Mouse (Mus musculus) MEL (cell line): ENCODE measurements at regions not wholly inside any gene's neighbourhood (a gene's known extent, or its start where the extent isn't known, plus 50 kb on each side); places are given as distances from the start of the nearest gene placed in this dataset.

Experiments
- DNase-seq: peaks from one replicate; pipeline ENCODE4 v3.0.0; 2011; ENCODE audit warnings: low read depth, low spot score
- H3K27ac ChIP-seq: 2 replicates; pipeline ENCODE4 v1.5.1; 2012; ENCODE audit warnings: low read depth, mild to moderate bottlenecking, control low read depth, low read length, moderate library complexity; ENCODE audit not compliant: control insufficient read depth
- H3K27me3 ChIP-seq, 2 experiments: fragments of 150-350 bp in 1 of 2; sonication (generic) in 1 of 2; 2 replicates each; pipeline ENCODE4 v1.6.1; 2012; ENCODE audit warnings: low read length in 2 of 2, mild to moderate bottlenecking in 2 of 2, improper control_type of control experiment in 1 of 2, moderate library complexity in 1 of 2; ENCODE audit not compliant: insufficient read depth in 2 of 2, control insufficient read depth in 1 of 2
- H3K36me3 ChIP-seq, 2 experiments: 2 replicates each; pipeline ENCODE4 v1.6.1; 2012 to 2014; ENCODE audit warnings: low read length in 2 of 2, improper control_type of control experiment in 1 of 2, inconsistent platforms in 1 of 2, mild to moderate bottlenecking in 1 of 2; ENCODE audit not compliant: insufficient read depth in 2 of 2, control insufficient read depth in 1 of 2
- H3K4me1 ChIP-seq, 2 experiments: fragments of 150-350 bp in 1 of 2; sonication (generic) in 1 of 2; 2 replicates each; pipeline ENCODE4 v1.6.1; 2012; ENCODE audit warnings: low read length in 2 of 2, improper control_type of control experiment in 1 of 2, mild to moderate bottlenecking in 1 of 2; ENCODE audit not compliant: insufficient read depth in 2 of 2, control insufficient read depth in 1 of 2
- H3K4me3 ChIP-seq, 2 experiments: fragments of 150-350 bp in 1 of 2; sonication (generic) in 1 of 2; 2 replicates each; pipeline ENCODE4 v1.5.1; 2012; ENCODE audit warnings: low read depth in 2 of 2, low read length in 2 of 2, mild to moderate bottlenecking in 2 of 2, moderate library complexity in 2 of 2, control low read depth in 1 of 2, improper control_type of control experiment in 1 of 2; ENCODE audit not compliant: control insufficient read depth in 1 of 2, insufficient read depth in 1 of 2
- H3K79me2 ChIP-seq: 2 replicates; pipeline ENCODE4 v1.6.1; 2012; ENCODE audit warnings: mild to moderate bottlenecking, low read length, moderate library complexity; ENCODE audit not compliant: control insufficient read depth, poor library complexity, insufficient read depth
- H3K9ac ChIP-seq: 2 replicates; pipeline ENCODE4 v1.6.1; 2012; ENCODE audit warnings: low read depth, mild to moderate bottlenecking, control low read depth, low read length, moderate library complexity; ENCODE audit not compliant: control insufficient read depth, poor library complexity, severe bottlenecking
- H3K9me3 ChIP-seq: fragments of 150-350 bp; sonication (generic); replicated peaks from 2 replicates; pipeline ENCODE4 v1.6.1; 2012; ENCODE audit warnings: mild to moderate bottlenecking, low read length, improper control_type of control experiment, moderate library complexity; ENCODE audit not compliant: insufficient read depth
- CHD1 ChIP-seq: IDR thresholded peaks from 2 replicates; pipeline ENCODE4 v1.6.1; 2012; ENCODE audit warnings: low read depth, mild to moderate bottlenecking, inconsistent platforms, low read length, improper control_type of control experiment
- CTCF ChIP-seq, 3 experiments: IDR thresholded peaks in 2 of 3; conservative IDR thresholded peaks in 1 of 3; 2 replicates each; pipeline ENCODE4 v1.5.1; 2011 to 2012; ENCODE audit warnings: low read length in 3 of 3, low read depth in 2 of 3, mild to moderate bottlenecking in 2 of 3, improper control_type of control experiment in 1 of 3, inconsistent platforms in 1 of 3, mixed read lengths in 1 of 3, moderate library complexity in 1 of 3; ENCODE audit not compliant: control insufficient read depth in 1 of 3, insufficient read depth in 1 of 3, poor library complexity in 1 of 3, severe bottlenecking in 1 of 3
- E2F4 ChIP-seq: IDR thresholded peaks from 2 replicates; pipeline ENCODE4 v1.6.1; 2011; ENCODE audit warnings: low read depth, low read length, improper control_type of control experiment, borderline replicate concordance
- ETS1 ChIP-seq: IDR thresholded peaks from 2 replicates; pipeline ENCODE4 v1.6.1; 2012; ENCODE audit warnings: low read depth, mild to moderate bottlenecking, inconsistent platforms, low read length, improper control_type of control experiment, moderate library complexity
- GATA1 ChIP-seq: IDR thresholded peaks from 2 replicates; pipeline ENCODE4 v1.6.1; 2011; ENCODE audit warnings: low read depth, low read length, improper control_type of control experiment
- MAX ChIP-seq: IDR thresholded peaks from 2 replicates; pipeline ENCODE4 v1.6.1; 2011; ENCODE audit warnings: low read length, improper control_type of control experiment
- MAZ ChIP-seq: IDR thresholded peaks from 2 replicates; pipeline ENCODE4 v1.6.1; 2012; ENCODE audit warnings: low read depth, mild to moderate bottlenecking, inconsistent platforms, low read length, improper control_type of control experiment
- MEF2A ChIP-seq: IDR thresholded peaks from 2 replicates; pipeline ENCODE4 v1.6.1; 2014; ENCODE audit warnings: low read depth, mild to moderate bottlenecking, inconsistent platforms, low read length, improper control_type of control experiment; ENCODE audit not compliant: poor library complexity, insufficient replicate concordance, severe bottlenecking; ENCODE audit errors: extremely low read depth
- MXI1 ChIP-seq: IDR thresholded peaks from 2 replicates; pipeline ENCODE4 v1.6.1; 2011; ENCODE audit warnings: mild to moderate bottlenecking, low read depth, low read length, improper control_type of control experiment
- NELFE ChIP-seq: IDR thresholded peaks from 2 replicates; pipeline ENCODE4 v1.6.1; 2011; ENCODE audit warnings: low read depth, low read length, improper control_type of control experiment
- POLR2A ChIP-seq, 2 experiments: IDR thresholded peaks; 2 replicates each; pipeline ENCODE4 v1.6.1; 2011 to 2012; ENCODE audit warnings: low read length in 2 of 2, mild to moderate bottlenecking in 2 of 2, control low read depth in 1 of 2, improper control_type of control experiment in 1 of 2, low read depth in 1 of 2, moderate library complexity in 1 of 2; ENCODE audit not compliant: control insufficient read depth in 1 of 2, insufficient read depth in 1 of 2, poor library complexity in 1 of 2
- POLR2AphosphoS5 ChIP-seq: IDR thresholded peaks from 2 replicates; pipeline ENCODE4 v1.6.1; 2012; ENCODE audit warnings: low read depth, borderline replicate concordance, mild to moderate bottlenecking, inconsistent platforms, low read length, moderate library complexity, mixed read lengths
- RAD21 ChIP-seq: IDR thresholded peaks from 2 replicates; pipeline ENCODE4 v1.6.1; 2011; ENCODE audit warnings: mild to moderate bottlenecking, low read depth, low read length, improper control_type of control experiment
- SIN3A ChIP-seq: IDR thresholded peaks from 2 replicates; pipeline ENCODE4 v1.6.1; 2012; ENCODE audit warnings: low read length, improper control_type of control experiment, inconsistent platforms
- SMC3 ChIP-seq: IDR thresholded peaks from 2 replicates; pipeline ENCODE4 v1.6.1; 2011; ENCODE audit warnings: low read depth, low read length, improper control_type of control experiment
- TBP ChIP-seq: IDR thresholded peaks from 2 replicates; pipeline ENCODE4 v1.8.0; 2011; ENCODE audit warnings: low read depth, low read length, improper control_type of control experiment
- USF1 ChIP-seq: IDR thresholded peaks from 2 replicates; pipeline ENCODE4 v1.6.1; 2014; ENCODE audit warnings: low read depth, mild to moderate bottlenecking, inconsistent platforms, low read length, improper control_type of control experiment, moderate library complexity
- USF2 ChIP-seq, 2 experiments: IDR thresholded peaks; 2 replicates each; pipeline ENCODE4 v1.6.1; 2011 to 2012; ENCODE audit warnings: improper control_type of control experiment in 2 of 2, low read length in 2 of 2, borderline replicate concordance in 1 of 2, inconsistent platforms in 1 of 2, low read depth in 1 of 2, mild to moderate bottlenecking in 1 of 2; ENCODE audit not compliant: insufficient read depth in 1 of 2
- ZKSCAN1 ChIP-seq: IDR thresholded peaks from 2 replicates; pipeline ENCODE4 v1.6.1; 2012; ENCODE audit warnings: low read depth, mild to moderate bottlenecking, inconsistent platforms, low read length, improper control_type of control experiment, moderate library complexity
- ZNF384 ChIP-seq: IDR thresholded peaks from 2 replicates; pipeline ENCODE4 v1.6.1; 2012; ENCODE audit warnings: low read depth, mild to moderate bottlenecking, inconsistent platforms, low read length, improper control_type of control experiment

- H3K9me3 ChIP-seq, result no peaks in the 10 kb centered on the region
- TF ChIP-seq ZKSCAN1, result no peak
- no peak for TF ChIP-seq POLR2A (IDR thresholded peaks at IDR 0.05; ENCODE audit: control insufficient read depth in 1 of 2, insufficient read depth in 1 of 2, low read depth in 1 of 2, low read length in 2 of 2, poor library complexity in 1 of 2)
- TF ChIP-seq USF1, result no peak
- TF ChIP-seq SIN3A, result no peak
- TF ChIP-seq E2F4, result no peak
- no peak for TF ChIP-seq MEF2A
- no peak for TF ChIP-seq MXI1
- TF ChIP-seq MAX, result no peak
- no peak for TF ChIP-seq SMC3
- no peak for TF ChIP-seq CHD1
- no peak for TF ChIP-seq POLR2AphosphoS5
- no peak for TF ChIP-seq NELFE
- TF ChIP-seq ETS1, result no peak
- no peak for TF ChIP-seq MAZ
- TF ChIP-seq GATA1, result no peak
- TF ChIP-seq ZNF384, result no peak
- TF ChIP-seq TBP, result no peak
- no peaks in the 10 kb centered on the region for H3K79me2 ChIP-seq
- H3K36me3 ChIP-seq, result no peaks in the 10 kb centered on the region
- no peaks in the 10 kb centered on the region for H3K4me1 ChIP-seq
- no peak overlapping the region for H3K4me3 ChIP-seq
- no peak overlapping the region for H3K9ac ChIP-seq
- DNase-seq, result no peak
- H3K27me3 ChIP-seq, result no peaks in the 10 kb centered on the region
- no peak overlapping the region for H3K27ac ChIP-seq
Observed at GRCm38 (mm10) chr1:51643640-51644039, 165.4 kb upstream of the Nabp1 start.

GRCm38 (mm10) chr1:51638519-51639302 is 160.5 kb upstream of the Nabp1 start:
- Histone ChIP-seq H3K9me3 (no peaks in the 10 kb centered on the region), H3K4me1 (no peaks in the 10 kb centered on the region), H3K27me3 (no peaks in the 10 kb centered on the region), H3K9ac (no peak overlapping the region), H3K4me3 (no peak overlapping the region), H3K36me3 (no peaks in the 10 kb centered on the region), H3K27ac (no peak overlapping the region), H3K79me2 (no peaks in the 10 kb centered on the region)
- peak; percentile 14 for DNase-seq
- TF ChIP-seq SMC3, result peak; percentile 44
- TF ChIP-seq RAD21, result no peak
- no peak for TF ChIP-seq USF2 (IDR thresholded peaks at IDR 0.05; ENCODE audit: borderline replicate concordance in 1 of 2, insufficient read depth in 1 of 2, low read depth in 1 of 2, low read length in 2 of 2)
- peak in 2 of 3 experiments; percentile 27 to 38; a peak in 3 of 6 replicates for TF ChIP-seq CTCF (IDR thresholded peaks at IDR 0.05 in 2 of 3, conservative IDR thresholded peaks at IDR 0.05 in 1 of 3; ENCODE audit: control insufficient read depth in 1 of 3, insufficient read depth in 1 of 3, low read depth in 2 of 3, low read length in 3 of 3, poor library complexity in 1 of 3, severe bottlenecking in 1 of 3)
- TF ChIP-seq, all 39 proteins: peak for 2
